Mouse (Mus musculus) hindbrain, embryonic 14.5 days (tissue): Measurements from ENCODE around the gene Ankrd33. TPM values are rescaled to one million over a fixed set of nuclear protein-coding genes. Genes with fewer than 3 reads are reported as not detected.

Experiments
- ATAC-seq: fragments of 200-750 bp; cut with Nextera tagmentation; 2 replicates; pipeline ENCODE4 v1.8.0; 2017; ENCODE audit warnings: moderate number of reproducible peaks, mild to moderate bottlenecking, moderate TSS enrichment, moderate library complexity; ENCODE audit not compliant: low FRiP score
- DNase-seq: peaks from one replicate; pipeline ENCODE4 v3.0.0-alpha.2; 2015; ENCODE audit warnings: low spot score
- H3K27ac ChIP-seq: fragments of 300-500 bp; sonication (generic); 2 replicates; pipeline ENCODE4 v1.5.1; 2014; ENCODE audit warnings: mild to moderate bottlenecking, moderate library complexity
- H3K27me3 ChIP-seq: fragments of 300-500 bp; sonication (generic); 2 replicates; pipeline ENCODE4 v1.6.1; 2014; ENCODE audit warnings: mild to moderate bottlenecking, low read length, mixed read lengths; ENCODE audit not compliant: control insufficient read depth, insufficient read depth
- H3K36me3 ChIP-seq: fragments of 300-500 bp; sonication (generic); replicated peaks from 2 replicates; pipeline ENCODE4 v1.6.1; 2014; ENCODE audit not compliant: control insufficient read depth, insufficient read depth
- H3K4me1 ChIP-seq: fragments of 300-500 bp; sonication (generic); replicated peaks from 2 replicates; pipeline ENCODE4 v1.6.1; 2014; ENCODE audit warnings: antibody characterized with exemption, low read length, mixed read lengths; ENCODE audit not compliant: control insufficient read depth, insufficient read depth
- H3K4me2 ChIP-seq: fragments of 300-500 bp; sonication (generic); replicated peaks from 2 replicates; pipeline ENCODE4 v1.6.1; 2014; ENCODE audit warnings: mild to moderate bottlenecking, moderate library complexity
- H3K4me3 ChIP-seq: fragments of 300-500 bp; sonication (generic); replicated peaks from 2 replicates; pipeline ENCODE4 v1.5.1; 2014; ENCODE audit warnings: mild to moderate bottlenecking, low read length
- H3K9ac ChIP-seq: fragments of 300-500 bp; sonication (generic); 2 replicates; pipeline ENCODE4 v1.6.1; 2014
- H3K9me3 ChIP-seq: fragments of 300-500 bp; sonication (generic); 2 replicates; pipeline ENCODE4 v1.6.1; 2016; ENCODE audit warnings: low read length; ENCODE audit not compliant: control insufficient read depth
- WGBS: fragments of 180-500 bp; shearing (Covaris S2); extraction: QIAGEN DNeasy Blood & Tissue Kit; methylation state at CpG from one replicate; pipeline ENCODE4 v1.1.7; 2014; 5-methylcytosine and 5-hydroxymethylcytosine counted together
- polyA plus RNA-seq: library from polyadenylated mRNA; unstranded; fragments of >200 nt; fragmentation: Nextera tagmentation; extraction: Ambion mirVana; gene quantifications from 2 replicates; pipeline ENCODE4 v1.2.1, GENCODE M21; 2014

The Ankrd33 gene
- polyA plus RNA-seq, 1 experiment from 2014 or later: not detected

GRCm38 (mm10) chr15:101164291-101164690, 48.7 kb downstream of the Ankrd33 start:
- no peak overlapping the region for H3K27ac ChIP-seq
- peaks cover 4% of the 10 kb centered on the region; the same call in 1 of the 2 replicates for H3K27me3 ChIP-seq
- WGBS: 68% methylated on average over 5 of the region's 5 CpGs
- no peaks in the 10 kb centered on the region for H3K9me3 ChIP-seq
- no peak overlapping the region for H3K9ac ChIP-seq
- H3K36me3 ChIP-seq: no peaks in the 10 kb centered on the region
- no peak overlapping the region for H3K4me2 ChIP-seq
- H3K4me3 ChIP-seq: no peak overlapping the region
- peaks cover 33% of the 10 kb centered on the region for H3K4me1 ChIP-seq
- DNase-seq (no peak), ATAC-seq (no peak)

GRCm38 (mm10) chr15:101165658-101166437, 50.3 kb downstream of the Ankrd33 start:
- no peaks in the 10 kb centered on the region for H3K36me3 ChIP-seq
- H3K4me1 ChIP-seq: peaks cover 24% of the 10 kb centered on the region
- H3K27me3 ChIP-seq: peaks cover 4% of the 10 kb centered on the region; the same call in 1 of the 2 replicates
- H3K27ac ChIP-seq: no peak overlapping the region
- H3K9me3 ChIP-seq: no peaks in the 10 kb centered on the region
- no peak overlapping the region for H3K4me2 ChIP-seq
- WGBS: 70% methylated on average over 16 of the region's 16 CpGs
- no peak for DNase-seq
- no peak for ATAC-seq
- H3K4me3 ChIP-seq: no peak overlapping the region
- no peak overlapping the region for H3K9ac ChIP-seq

GRCm38 (mm10) chr15:101167553-101167952, 52.0 kb downstream of the Ankrd33 start:
- 71% methylated on average over 11 of the region's 11 CpGs for WGBS
- no peak overlapping the region for H3K27ac ChIP-seq
- H3K4me3 ChIP-seq: no peak overlapping the region
- DNase-seq (no peak), ATAC-seq (no peak)
- H3K36me3 ChIP-seq: no peaks in the 10 kb centered on the region
- peaks cover 10% of the 10 kb centered on the region; the same call in 1 of the 2 replicates for H3K27me3 ChIP-seq
- H3K9me3 ChIP-seq: no peaks in the 10 kb centered on the region
- peaks cover 10% of the 10 kb centered on the region; the same call in 1 of the 2 replicates for H3K4me1 ChIP-seq
- no peak overlapping the region for H3K9ac ChIP-seq
- no peak overlapping the region for H3K4me2 ChIP-seq

Other genes starting within 250 kb of the Ankrd33 start
- gene Scn8a, start 245.9 kb upstream of the Ankrd33 start, polyA plus RNA-seq: 22.2 and 23.2 TPM in 2 replicates
- gene Gm47841, start 68.4 kb upstream of the Ankrd33 start, polyA plus RNA-seq: not detected in 2 replicates
- gene Fignl2, start 37.2 kb upstream of the Ankrd33 start, polyA plus RNA-seq: 0.16 and 0.17 TPM in 2 replicates
- gene Acvrl1, start 12.8 kb downstream of the Ankrd33 start, polyA plus RNA-seq: 5.7 and 6.2 TPM in 2 replicates
- gene Acvr1b, start 58.3 kb downstream of the Ankrd33 start, polyA plus RNA-seq: 30.0 and 35.7 TPM in 2 replicates
- gene Grasp, start 108.4 kb downstream of the Ankrd33 start, polyA plus RNA-seq: 1.6 and 2.5 TPM in 2 replicates
- 5.0 and 5.1 TPM in 2 replicates for gene Nr4a1, start 138.5 kb downstream of the Ankrd33 start, polyA plus RNA-seq
- gene Atg101, start 168.5 kb downstream of the Ankrd33 start, polyA plus RNA-seq: 65.4 and 66.3 TPM in 2 replicates
- gene 6030408B16Rik, start 177.5 kb downstream of the Ankrd33 start, polyA plus RNA-seq: 0.23 and 0.37 TPM in 2 replicates